Mouse (Mus musculus): Measurements from ENCODE around the gene Zbtb1. TPM values are rescaled to one million over a fixed set of nuclear protein-coding genes. Genes with fewer than 3 reads are reported as not detected.

The Zbtb1 gene
- polyA plus RNA-seq, 1 experiment, result 0.30 TPM

GRCm38 (mm10) chr12:76370831-76371571, 935 bp downstream of the Zbtb1 start:
- peak; percentile 51; the same call in 1 of the 2 replicates for TF ChIP-seq POLR2A (IDR thresholded peaks at IDR 0.05; ENCODE audit: control insufficient read depth, low read depth, low read length)
- no peak for TF ChIP-seq CTCF (IDR thresholded peaks at IDR 0.05; ENCODE audit: control insufficient read depth, insufficient read depth, insufficient replicate concordance, low read depth, low read length)
- Histone ChIP-seq H3K4me1 (ENCODE audit: control insufficient read depth, insufficient read depth, low read length) (peaks cover 11% of the 10 kb centered on the region), H3K4me3 (ENCODE audit: control insufficient read depth, low read depth, low read length) (peak overlapping the region; percentile 89), H3K27ac (ENCODE audit: control insufficient read depth, insufficient read depth, low read depth, low read length) (peak overlapping the region; percentile 86), H3K27me3 (ENCODE audit: control insufficient read depth, insufficient read depth, low read length) (no peaks in the 10 kb centered on the region), H3K36me3 (ENCODE audit: control insufficient read depth, insufficient read depth, low read length) (no peaks in the 10 kb centered on the region; the same call in 1 of the 2 replicates)

GRCm38 (mm10) chr12:76372046-76372445, 2.0 kb downstream of the Zbtb1 start:
- no peak overlapping the region for H3K27ac ChIP-seq (ENCODE audit: control insufficient read depth, insufficient read depth, low read depth, low read length)
- H3K27me3 ChIP-seq (ENCODE audit: control insufficient read depth, insufficient read depth, low read length), result no peaks in the 10 kb centered on the region
- H3K36me3 ChIP-seq (ENCODE audit: control insufficient read depth, insufficient read depth, low read length), result no peaks in the 10 kb centered on the region; the same call in 1 of the 2 replicates
- H3K4me3 ChIP-seq (ENCODE audit: control insufficient read depth, low read depth, low read length), result no peak overlapping the region
- peaks cover 11% of the 10 kb centered on the region for H3K4me1 ChIP-seq (ENCODE audit: control insufficient read depth, insufficient read depth, low read length)
- TF ChIP-seq POLR2A (IDR thresholded peaks at IDR 0.05; ENCODE audit: control insufficient read depth, low read depth, low read length) (no peak), CTCF (IDR thresholded peaks at IDR 0.05; ENCODE audit: control insufficient read depth, insufficient read depth, insufficient replicate concordance, low read depth, low read length) (no peak)

- Histone ChIP-seq H3K36me3 (ENCODE audit: control insufficient read depth, insufficient read depth, low read length) (no peaks in the 10 kb centered on the region), H3K4me3 (ENCODE audit: control insufficient read depth, low read depth, low read length) (no peak overlapping the region), H3K4me1 (ENCODE audit: control insufficient read depth, insufficient read depth, low read length) (peaks cover 7% of the 10 kb centered on the region), H3K27ac (ENCODE audit: control insufficient read depth, insufficient read depth, low read depth, low read length) (no peak overlapping the region), H3K27me3 (ENCODE audit: control insufficient read depth, insufficient read depth, low read length) (no peaks in the 10 kb centered on the region)
- TF ChIP-seq CTCF (IDR thresholded peaks at IDR 0.05; ENCODE audit: control insufficient read depth, insufficient read depth, insufficient replicate concordance, low read depth, low read length) (no peak), POLR2A (IDR thresholded peaks at IDR 0.05; ENCODE audit: control insufficient read depth, low read depth, low read length) (no peak)
These were observed 3.1 kb downstream of the Zbtb1 start for GRCm38 (mm10) chr12:76372881-76373818.

GRCm38 (mm10) chr12:76373991-76374390, 3.9 kb downstream of the Zbtb1 start:
- no peak for TF ChIP-seq CTCF (IDR thresholded peaks at IDR 0.05; ENCODE audit: control insufficient read depth, insufficient read depth, insufficient replicate concordance, low read depth, low read length)
- TF ChIP-seq POLR2A (IDR thresholded peaks at IDR 0.05; ENCODE audit: control insufficient read depth, low read depth, low read length), result no peak
- Histone ChIP-seq H3K4me1 (ENCODE audit: control insufficient read depth, insufficient read depth, low read length) (peaks cover 6% of the 10 kb centered on the region), H3K27me3 (ENCODE audit: control insufficient read depth, insufficient read depth, low read length) (no peaks in the 10 kb centered on the region), H3K36me3 (ENCODE audit: control insufficient read depth, insufficient read depth, low read length) (no peaks in the 10 kb centered on the region), H3K27ac (ENCODE audit: control insufficient read depth, insufficient read depth, low read depth, low read length) (no peak overlapping the region), H3K4me3 (ENCODE audit: control insufficient read depth, low read depth, low read length) (no peak overlapping the region)

GRCm38 (mm10) chr12:76374911-76375310, 4.8 kb downstream of the Zbtb1 start:
- no peak for TF ChIP-seq CTCF (IDR thresholded peaks at IDR 0.05; ENCODE audit: control insufficient read depth, insufficient read depth, insufficient replicate concordance, low read depth, low read length)
- no peak for TF ChIP-seq POLR2A (IDR thresholded peaks at IDR 0.05; ENCODE audit: control insufficient read depth, low read depth, low read length)
- no peaks in the 10 kb centered on the region for H3K36me3 ChIP-seq (ENCODE audit: control insufficient read depth, insufficient read depth, low read length)
- H3K4me3 ChIP-seq (ENCODE audit: control insufficient read depth, low read depth, low read length), result no peak overlapping the region
- H3K27me3 ChIP-seq (ENCODE audit: control insufficient read depth, insufficient read depth, low read length), result no peaks in the 10 kb centered on the region
- H3K27ac ChIP-seq (ENCODE audit: control insufficient read depth, insufficient read depth, low read depth, low read length), result no peak overlapping the region
- H3K4me1 ChIP-seq (ENCODE audit: control insufficient read depth, insufficient read depth, low read length), result peaks cover 6% of the 10 kb centered on the region

- Histone ChIP-seq H3K27me3 (ENCODE audit: control insufficient read depth, insufficient read depth, low read length) (no peaks in the 10 kb centered on the region), H3K4me3 (ENCODE audit: control insufficient read depth, low read depth, low read length) (no peak overlapping the region), H3K27ac (ENCODE audit: control insufficient read depth, insufficient read depth, low read depth, low read length) (no peak overlapping the region), H3K36me3 (ENCODE audit: control insufficient read depth, insufficient read depth, low read length) (no peaks in the 10 kb centered on the region), H3K4me1 (ENCODE audit: control insufficient read depth, insufficient read depth, low read length) (peaks cover 6% of the 10 kb centered on the region)
- TF ChIP-seq CTCF (IDR thresholded peaks at IDR 0.05; ENCODE audit: control insufficient read depth, insufficient read depth, insufficient replicate concordance, low read depth, low read length) (no peak), POLR2A (IDR thresholded peaks at IDR 0.05; ENCODE audit: control insufficient read depth, low read depth, low read length) (no peak)
These were observed 5.4 kb downstream of the Zbtb1 start for GRCm38 (mm10) chr12:76375506-76375905.

- TF ChIP-seq POLR2A (IDR thresholded peaks at IDR 0.05; ENCODE audit: control insufficient read depth, low read depth, low read length) (no peak), CTCF (IDR thresholded peaks at IDR 0.05; ENCODE audit: control insufficient read depth, insufficient read depth, insufficient replicate concordance, low read depth, low read length) (peak; percentile 38; the same call in 1 of the 2 replicates)
- no peaks in the 10 kb centered on the region for H3K27me3 ChIP-seq (ENCODE audit: control insufficient read depth, insufficient read depth, low read length)
- H3K27ac ChIP-seq (ENCODE audit: control insufficient read depth, insufficient read depth, low read depth, low read length), result no peak overlapping the region
- peaks cover 3% of the 10 kb centered on the region for H3K4me1 ChIP-seq (ENCODE audit: control insufficient read depth, insufficient read depth, low read length)
- H3K36me3 ChIP-seq (ENCODE audit: control insufficient read depth, insufficient read depth, low read length), result no peaks in the 10 kb centered on the region
- H3K4me3 ChIP-seq (ENCODE audit: control insufficient read depth, low read depth, low read length), result no peak overlapping the region
These were observed 6.6 kb downstream of the Zbtb1 start for GRCm38 (mm10) chr12:76376649-76377048.
